Mouse (Mus musculus) myocyte (in vitro differentiated cells): ENCODE results near the gene Rassf1. TPM values are rescaled to one million over a fixed set of nuclear protein-coding genes. Genes with fewer than 3 reads are reported as not detected.
A peak's percentile ranks its signal among the peaks of the same experiment; 100 is the strongest.
"Not testable (repeated sequence)": the region's sequence is repeated elsewhere in the genome, so short reads cannot be mapped to it uniquely, and the experiment has no call there.

ENCODE experiments used
- H3K27me3 ChIP-seq: one replicate; pipeline ENCODE4 v1.6.1; 2011; ENCODE audit not compliant: control insufficient read depth, insufficient read depth, insufficient read length
- H3K36me3 ChIP-seq: one replicate; pipeline ENCODE4 v1.6.1; 2011; ENCODE audit not compliant: control insufficient read depth, insufficient read depth
- H3K4me2 ChIP-seq: one replicate; pipeline ENCODE4 v1.6.1; 2011; ENCODE audit warnings: low read depth, control low read depth
- H3K4me3 ChIP-seq: one replicate; pipeline ENCODE4 v1.5.1; 2011; ENCODE audit warnings: mild to moderate bottlenecking, control low read depth, moderate library complexity
- H3K79me2 ChIP-seq: one replicate; pipeline ENCODE4 v1.6.1; 2011; ENCODE audit not compliant: control insufficient read depth, insufficient read depth
- H3ac ChIP-seq: one replicate; pipeline ENCODE4 v1.6.1; 2011; ENCODE audit not compliant: control insufficient read depth, insufficient read length
- CEBPB ChIP-seq: IDR thresholded peaks from 2 replicates; pipeline ENCODE4 v1.6.1; 2011; ENCODE audit warnings: mild to moderate bottlenecking, moderate library complexity; ENCODE audit not compliant: poor library complexity, insufficient read depth, severe bottlenecking
- E2F4 ChIP-seq: IDR thresholded peaks from one replicate; pipeline ENCODE4 v1.6.1; 2011; ENCODE audit warnings: mild to moderate bottlenecking, control low read depth, moderate library complexity; ENCODE audit not compliant: insufficient read depth
- MAX ChIP-seq: IDR thresholded peaks from one replicate; pipeline ENCODE4 v1.6.1; 2011; ENCODE audit warnings: low read depth, mild to moderate bottlenecking, control low read depth
- MYOD1 ChIP-seq, 3 experiments: IDR thresholded peaks; one replicate each; pipeline ENCODE4 v1.6.1; 2011; ENCODE audit warnings: control low read depth in 2 of 3, low read depth in 2 of 3, mild to moderate bottlenecking in 2 of 3, moderate library complexity in 1 of 3; ENCODE audit not compliant: insufficient read length in 2 of 3, control insufficient read depth in 1 of 3
- MYOG ChIP-seq, 3 experiments: IDR thresholded peaks; one replicate each; pipeline ENCODE4 v1.6.1; 2011; ENCODE audit warnings: control low read depth in 2 of 3, low read depth in 2 of 3, mild to moderate bottlenecking in 2 of 3; ENCODE audit not compliant: insufficient read length in 2 of 3, control insufficient read depth in 1 of 3, insufficient read depth in 1 of 3
- POLR2A ChIP-seq: IDR thresholded peaks from one replicate; pipeline ENCODE4 v1.6.1; 2011; ENCODE audit warnings: low read depth, mild to moderate bottlenecking, control low read depth, moderate library complexity; ENCODE audit not compliant: insufficient read length
- POLR2AphosphoS2 ChIP-seq: IDR thresholded peaks from one replicate; pipeline ENCODE4 v1.6.1; 2011; ENCODE audit warnings: low read depth, control low read depth; ENCODE audit not compliant: insufficient read length
- REST ChIP-seq: IDR thresholded peaks from one replicate; pipeline ENCODE4 v1.6.1; 2011; ENCODE audit warnings: mild to moderate bottlenecking, control low read depth, moderate library complexity; ENCODE audit not compliant: insufficient read depth, insufficient read length
- SRF ChIP-seq: IDR thresholded peaks from one replicate; pipeline ENCODE4 v1.6.1; 2011; ENCODE audit warnings: low read depth; ENCODE audit not compliant: control insufficient read depth, insufficient read length
- TCF12 ChIP-seq: IDR thresholded peaks from one replicate; pipeline ENCODE4 v1.6.1; 2011; ENCODE audit warnings: mild to moderate bottlenecking, control low read depth; ENCODE audit not compliant: poor library complexity, insufficient read depth, severe bottlenecking
- TCF3 ChIP-seq: IDR thresholded peaks from one replicate; pipeline ENCODE4 v1.6.1; 2011; ENCODE audit warnings: low read depth, control low read depth; ENCODE audit not compliant: insufficient read length
- USF1 ChIP-seq: IDR thresholded peaks from one replicate; pipeline ENCODE4 v1.6.1; 2011; ENCODE audit warnings: low read depth, mild to moderate bottlenecking, control low read depth, moderate library complexity
- polyA plus RNA-seq: library from polyadenylated mRNA; unstranded; fragments of >200 nt; fragmentation: generic; extraction: Trizol; gene quantifications from one replicate; pipeline ENCODE4 v1.2.1, GENCODE M21; 2012; ENCODE audit warnings: missing spikeins

The Rassf1 gene
- polyA plus RNA-seq, 1 experiment: 59.3 TPM

- H3K4me2 ChIP-seq: peak overlapping the region; percentile 98
- H3K4me3 ChIP-seq: peak overlapping the region; percentile 81
- TF ChIP-seq POLR2AphosphoS2 (no peak), POLR2A (no peak), MAX (no peak), USF1 (peak; percentile 28)
- peak overlapping the region; percentile 69 for H3ac ChIP-seq
- no peaks in the 10 kb centered on the region for H3K36me3 ChIP-seq
- H3K79me2 ChIP-seq: peaks cover 11% of the 10 kb centered on the region
- no peaks in the 10 kb centered on the region for H3K27me3 ChIP-seq
Observed at GRCm38 (mm10) chr9:107569270-107569669, 17.9 kb downstream of the Rassf1 start.

- H3K79me2 ChIP-seq: peaks cover 11% of the 10 kb centered on the region
- H3K27me3 ChIP-seq: no peaks in the 10 kb centered on the region
- peak overlapping the region; percentile 81 for H3K4me3 ChIP-seq
- H3ac ChIP-seq: peak overlapping the region; percentile 69
- TF ChIP-seq CEBPB (no peak), POLR2A (no peak), REST (no peak), SRF (no peak), MAX (no peak), POLR2AphosphoS2 (no peak), TCF12 (no peak), MYOD1 (IDR thresholded peaks at IDR 0.05; ENCODE audit: control insufficient read depth in 1 of 3, insufficient read length in 2 of 3, low read depth in 2 of 3) (no peak), TCF3 (no peak), USF1 (no peak), MYOG (IDR thresholded peaks at IDR 0.05; ENCODE audit: control insufficient read depth in 1 of 3, insufficient read depth in 1 of 3, insufficient read length in 2 of 3, low read depth in 2 of 3) (no peak), E2F4 (no peak)
- H3K36me3 ChIP-seq: no peaks in the 10 kb centered on the region
- peak overlapping the region; percentile 98 for H3K4me2 ChIP-seq
Observed at GRCm38 (mm10) chr9:107570016-107570415, 18.7 kb downstream of the Rassf1 start.

- Histone ChIP-seq H3K4me2 (no peak overlapping the region), H3ac (no peak overlapping the region), H3K79me2 (peaks cover 11% of the 10 kb centered on the region), H3K4me3 (no peak overlapping the region), H3K36me3 (no peaks in the 10 kb centered on the region), H3K27me3 (no peaks in the 10 kb centered on the region)
- no peak for TF ChIP-seq USF1
- TF ChIP-seq POLR2AphosphoS2: no peak
- TF ChIP-seq TCF3: no peak
- no peak for TF ChIP-seq TCF12
- no peak for TF ChIP-seq MYOD1 (IDR thresholded peaks at IDR 0.05; ENCODE audit: control insufficient read depth in 1 of 3, insufficient read length in 2 of 3, low read depth in 2 of 3)
- TF ChIP-seq CEBPB: no peak
Observed at GRCm38 (mm10) chr9:107570845-107571244, 19.5 kb downstream of the Rassf1 start.

GRCm38 (mm10) chr9:107571534-107572326, 20.4 kb downstream of the Rassf1 start:
- Histone ChIP-seq H3ac (no peak overlapping the region), H3K36me3 (no peaks in the 10 kb centered on the region), H3K27me3 (no peaks in the 10 kb centered on the region), H3K79me2 (peaks cover 11% of the 10 kb centered on the region), H3K4me3 (no peak overlapping the region), H3K4me2 (no peak overlapping the region)
- TF ChIP-seq SRF: no peak
- no peak for TF ChIP-seq POLR2AphosphoS2
- TF ChIP-seq MYOD1 (IDR thresholded peaks at IDR 0.05; ENCODE audit: control insufficient read depth in 1 of 3, insufficient read length in 2 of 3, low read depth in 2 of 3): no peak
- TF ChIP-seq TCF12: no peak
- TF ChIP-seq CEBPB: no peak
- TF ChIP-seq E2F4: no peak
- no peak for TF ChIP-seq POLR2A
- TF ChIP-seq MAX: no peak
- TF ChIP-seq MYOG (IDR thresholded peaks at IDR 0.05; ENCODE audit: control insufficient read depth in 1 of 3, insufficient read depth in 1 of 3, insufficient read length in 2 of 3, low read depth in 2 of 3): no peak

GRCm38 (mm10) chr9:107572327-107572662, 20.9 kb downstream of the Rassf1 start:
- TF ChIP-seq MYOD1 (IDR thresholded peaks at IDR 0.05; ENCODE audit: control insufficient read depth in 1 of 3, insufficient read length in 2 of 3, low read depth in 2 of 3): no peak
- TF ChIP-seq REST: no peak
- H3K4me3 ChIP-seq: no peak overlapping the region

GRCm38 (mm10) chr9:107573774-107574173, 22.4 kb downstream of the Rassf1 start:
- H3ac ChIP-seq: not testable (repeated sequence)

More at GRCm38 (mm10) chr9:107572327-107572662, 20.9 kb downstream of the Rassf1 start:
- H3K36me3 ChIP-seq: no peaks in the 10 kb centered on the region
- no peaks in the 10 kb centered on the region for H3K27me3 ChIP-seq
- H3K79me2 ChIP-seq: peaks cover 11% of the 10 kb centered on the region
- H3ac ChIP-seq: no peak overlapping the region
- no peak overlapping the region for H3K4me2 ChIP-seq

More at GRCm38 (mm10) chr9:107573774-107574173, 22.4 kb downstream of the Rassf1 start:
- not testable (repeated sequence) for H3K4me2 ChIP-seq, H3K4me3 ChIP-seq, H3K36me3 ChIP-seq, H3K27me3 ChIP-seq
- peaks cover 11% of the 10 kb centered on the region for H3K79me2 ChIP-seq
